Mouse (Mus musculus): ENCODE measurements at regions not wholly inside any gene's neighbourhood (a gene's known extent, or its start where the extent isn't known, plus 50 kb on each side); places are given as distances from the start of the nearest gene placed in this dataset.

DNA sequence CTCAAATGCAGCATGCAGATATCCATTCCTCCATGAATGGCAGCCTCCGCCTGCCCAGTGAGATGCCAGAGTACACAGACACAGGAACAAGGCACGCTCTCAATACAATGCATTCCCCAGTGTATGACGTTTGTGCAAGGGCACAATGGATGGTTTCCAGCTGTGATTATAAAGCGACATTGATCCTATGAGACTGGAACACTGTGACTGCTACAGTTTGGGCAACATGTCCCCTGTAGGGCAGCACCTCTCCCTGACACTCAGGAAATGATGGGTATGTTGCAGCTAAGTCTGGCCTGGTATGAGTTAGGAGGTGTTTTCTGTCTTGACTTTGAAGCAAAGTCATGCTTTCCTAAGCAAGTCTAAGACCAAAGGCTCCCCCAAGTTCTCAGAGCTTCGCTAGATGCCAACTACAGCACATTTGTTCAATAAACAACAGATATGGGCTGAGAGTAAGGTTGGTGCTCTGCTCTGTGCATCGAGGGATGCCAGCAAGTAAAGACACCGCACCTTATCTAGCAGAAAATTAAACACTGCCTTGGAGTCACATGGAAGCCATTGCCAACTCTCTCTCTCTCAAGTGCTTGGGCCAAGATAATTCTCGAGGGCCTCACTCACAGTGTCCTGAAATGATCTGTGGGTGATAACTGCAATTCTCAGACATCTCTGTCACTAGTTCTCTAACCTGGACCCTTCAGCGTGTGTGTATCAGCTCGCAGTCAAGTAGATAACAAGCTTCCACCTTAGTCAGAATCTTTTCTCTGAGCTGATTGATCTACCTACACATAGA is 124.1 kb upstream of the Thbs1 start:
- no peak overlapping the region for H3K4me3 ChIP-seq (replicated peaks)
- no peaks in the 10 kb centered on the region for H3K27me3 ChIP-seq (ENCODE audit: control insufficient read depth)
- H3K9me3 ChIP-seq (ENCODE audit: control insufficient read depth, low read length): no peaks in the 10 kb centered on the region; the same call in 1 of the 2 replicates
- H3K36me3 ChIP-seq (ENCODE audit: control insufficient read depth): no peaks in the 10 kb centered on the region
- no peaks in the 10 kb centered on the region for H3K4me1 ChIP-seq (ENCODE audit: control insufficient read depth)
- TF ChIP-seq GATA1 (IDR thresholded peaks at IDR 0.05; ENCODE audit: low read length) (no peak), TAL1 (IDR thresholded peaks at IDR 0.05; ENCODE audit: low read length) (no peak)

DNA sequence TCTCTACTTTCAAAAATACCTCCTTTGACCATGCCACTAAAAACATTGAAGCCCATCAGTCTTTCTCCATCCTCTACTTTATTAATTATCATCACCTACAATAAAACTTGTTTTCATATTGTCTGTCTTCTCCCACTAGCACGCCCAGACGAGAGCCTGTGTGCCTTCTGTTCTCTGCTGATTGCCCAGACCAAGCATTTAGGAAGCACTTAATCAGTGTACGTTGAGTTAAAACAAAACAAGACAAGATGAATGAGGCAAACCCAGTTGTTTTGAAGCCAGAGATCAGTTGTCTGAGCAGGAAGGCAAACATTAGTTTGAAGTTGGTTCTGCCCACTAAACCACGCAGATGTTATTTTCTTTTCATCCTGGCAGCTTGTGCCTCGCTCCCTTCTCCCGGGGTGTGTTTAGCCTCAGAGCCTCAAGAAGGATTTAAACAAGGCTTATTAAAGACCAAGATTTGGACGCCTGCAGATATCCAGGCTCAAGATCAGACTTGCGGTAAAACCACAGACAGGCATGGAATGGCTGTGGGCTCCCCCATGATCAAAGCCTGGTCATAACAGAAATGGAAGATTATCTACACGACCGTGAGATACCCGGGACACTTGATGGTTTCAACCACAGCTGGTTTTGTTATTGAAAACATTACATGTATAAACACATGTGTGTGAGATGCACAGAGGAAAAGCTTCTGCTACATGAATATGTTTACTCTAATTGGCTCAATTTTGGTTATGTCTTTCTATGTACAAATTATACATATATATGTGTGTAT is 123.1 kb upstream of the Thbs1 start:
- no peaks in the 10 kb centered on the region for H3K4me1 ChIP-seq (ENCODE audit: control insufficient read depth)
- TF ChIP-seq GATA1 (IDR thresholded peaks at IDR 0.05; ENCODE audit: low read length) (no peak), TAL1 (IDR thresholded peaks at IDR 0.05; ENCODE audit: low read length) (no peak)
- no peaks in the 10 kb centered on the region; the same call in 1 of the 2 replicates for H3K9me3 ChIP-seq (ENCODE audit: control insufficient read depth, low read length)
- H3K27me3 ChIP-seq (ENCODE audit: control insufficient read depth): no peaks in the 10 kb centered on the region
- H3K36me3 ChIP-seq (ENCODE audit: control insufficient read depth): no peaks in the 10 kb centered on the region
- no peak overlapping the region for H3K4me3 ChIP-seq (replicated peaks)

DNA sequence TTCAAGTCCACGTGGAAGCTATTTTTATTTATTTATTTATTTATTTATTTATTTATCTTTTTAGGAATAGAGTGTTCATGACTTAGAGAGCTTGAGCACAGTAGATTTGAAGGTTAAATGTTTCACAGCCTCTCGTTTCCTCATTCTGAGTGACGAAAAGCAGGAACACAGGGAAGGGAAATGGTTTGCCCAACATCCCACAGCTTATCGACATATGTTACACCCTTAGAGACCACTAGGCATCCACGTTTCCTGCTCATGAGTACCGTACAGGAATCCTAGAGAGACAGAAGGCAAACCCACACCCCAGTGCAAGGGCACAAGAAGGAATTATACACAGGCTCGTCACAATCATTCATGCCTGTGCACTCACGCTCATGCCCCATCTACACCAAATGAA is 122.5 kb upstream of the Thbs1 start:
- no peaks in the 10 kb centered on the region for H3K27me3 ChIP-seq (ENCODE audit: control insufficient read depth)
- H3K4me3 ChIP-seq (replicated peaks): no peak overlapping the region
- no peaks in the 10 kb centered on the region for H3K36me3 ChIP-seq (ENCODE audit: control insufficient read depth)
- no peaks in the 10 kb centered on the region for H3K4me1 ChIP-seq (ENCODE audit: control insufficient read depth)
- no peaks in the 10 kb centered on the region; the same call in 1 of the 2 replicates for H3K9me3 ChIP-seq (ENCODE audit: control insufficient read depth, low read length)
- no peak for TF ChIP-seq GATA1 (IDR thresholded peaks at IDR 0.05; ENCODE audit: low read length)
- TF ChIP-seq TAL1 (IDR thresholded peaks at IDR 0.05; ENCODE audit: low read length): no peak

DNA sequence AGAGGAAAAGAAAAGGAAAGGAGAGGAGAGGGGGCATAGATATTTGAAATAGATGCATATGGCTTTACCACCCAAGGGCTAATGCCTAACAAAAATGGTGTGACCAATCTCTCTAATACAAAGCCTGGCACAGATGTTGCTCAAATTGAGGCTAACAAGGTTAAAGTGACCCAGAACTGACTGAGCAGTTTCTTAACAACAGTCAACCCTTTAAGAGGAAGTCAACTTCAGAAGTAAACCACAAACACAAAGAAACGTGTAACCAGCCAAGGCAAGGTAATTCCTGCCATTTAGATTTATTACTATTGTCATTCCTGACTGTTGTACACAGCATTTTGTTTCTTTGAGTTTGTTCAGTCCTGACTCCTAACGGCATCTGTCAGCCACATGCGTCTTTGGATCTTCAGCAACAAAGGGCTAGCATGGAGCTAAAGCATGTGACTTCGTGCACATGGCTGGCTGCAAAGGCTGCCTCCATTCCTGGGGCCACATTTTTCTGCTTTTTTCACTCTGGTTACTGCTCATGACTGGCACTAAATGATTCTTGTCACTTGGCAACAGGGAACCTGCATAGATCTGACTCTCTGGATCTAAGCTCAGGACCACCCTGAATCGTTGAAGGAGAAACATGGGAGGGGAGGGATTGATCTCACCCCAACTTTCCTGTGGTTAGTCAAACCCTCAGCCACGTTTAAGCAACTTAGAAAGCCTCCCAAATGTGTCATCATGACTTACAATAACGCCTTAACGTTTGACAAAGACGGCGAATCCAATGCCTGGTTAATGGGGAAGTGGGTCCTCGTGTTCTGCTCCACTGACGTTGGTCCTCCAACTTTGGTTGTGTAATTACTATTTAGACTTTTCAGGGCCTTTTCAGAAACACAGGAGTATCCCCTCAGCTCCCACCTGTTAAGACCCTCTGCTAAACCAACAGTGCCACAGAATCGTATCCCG is 115.3 kb upstream of the Thbs1 start:
- H3K4me3 ChIP-seq (replicated peaks): no peak overlapping the region
- no peaks in the 10 kb centered on the region for H3K4me1 ChIP-seq (ENCODE audit: control insufficient read depth)
- no peaks in the 10 kb centered on the region for H3K27me3 ChIP-seq (ENCODE audit: control insufficient read depth)
- TF ChIP-seq TAL1 (IDR thresholded peaks at IDR 0.05; ENCODE audit: low read length) (no peak), GATA1 (IDR thresholded peaks at IDR 0.05; ENCODE audit: low read length) (no peak)
- H3K36me3 ChIP-seq (ENCODE audit: control insufficient read depth): no peaks in the 10 kb centered on the region
- H3K9me3 ChIP-seq (ENCODE audit: control insufficient read depth, low read length): no peaks in the 10 kb centered on the region

DNA sequence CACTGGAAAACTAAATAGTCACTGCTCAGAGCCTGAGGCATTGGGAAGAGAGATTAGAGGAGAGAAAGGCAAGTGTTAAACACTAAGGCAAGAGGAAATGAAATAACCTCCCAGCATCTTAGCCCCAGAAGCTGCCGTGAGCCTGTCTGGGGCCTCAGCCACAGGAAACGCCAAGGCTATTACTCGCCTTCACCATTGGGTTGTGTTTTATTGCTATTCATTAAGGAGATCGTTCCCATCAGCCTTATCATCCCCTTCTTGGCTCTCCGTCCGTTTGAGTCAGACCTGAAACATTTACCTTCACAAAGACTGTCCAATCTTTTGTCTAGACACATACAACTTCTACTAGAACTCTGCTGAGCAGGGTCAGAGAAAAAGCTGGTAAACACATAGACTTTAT is 112.0 kb upstream of the Thbs1 start:
- TF ChIP-seq TAL1 (IDR thresholded peaks at IDR 0.05; ENCODE audit: low read length) (no peak), GATA1 (IDR thresholded peaks at IDR 0.05; ENCODE audit: low read length) (no peak)
- Histone ChIP-seq H3K4me3 (replicated peaks) (no peak overlapping the region), H3K9me3 (ENCODE audit: control insufficient read depth, low read length) (no peaks in the 10 kb centered on the region), H3K27me3 (ENCODE audit: control insufficient read depth) (no peaks in the 10 kb centered on the region), H3K4me1 (ENCODE audit: control insufficient read depth) (no peaks in the 10 kb centered on the region), H3K36me3 (ENCODE audit: control insufficient read depth) (no peaks in the 10 kb centered on the region)

DNA sequence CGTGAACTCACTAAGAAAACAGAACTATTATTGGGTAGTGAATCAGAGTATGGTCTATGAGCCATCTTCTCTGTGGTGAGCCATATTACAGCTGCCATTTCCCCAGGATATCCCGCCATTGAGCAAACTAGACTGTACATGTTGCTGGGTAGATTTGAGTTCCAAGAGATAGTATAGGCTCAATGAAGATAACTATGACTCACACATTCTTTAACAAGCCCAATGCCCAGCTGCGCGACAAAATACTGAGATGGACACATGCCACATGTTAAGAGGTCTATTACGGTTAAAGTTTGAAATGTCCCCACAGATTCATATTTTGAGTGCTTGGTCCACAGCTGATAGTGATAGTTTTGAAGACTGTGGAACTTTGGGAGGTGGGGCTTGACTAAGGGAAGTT is 107.5 kb upstream of the Thbs1 start:
- no peak overlapping the region for H3K4me3 ChIP-seq (replicated peaks)
- H3K36me3 ChIP-seq (ENCODE audit: control insufficient read depth): no peaks in the 10 kb centered on the region
- no peak for TF ChIP-seq GATA1 (IDR thresholded peaks at IDR 0.05; ENCODE audit: low read length)
- no peak for TF ChIP-seq TAL1 (IDR thresholded peaks at IDR 0.05; ENCODE audit: low read length)
- no peaks in the 10 kb centered on the region for H3K4me1 ChIP-seq (ENCODE audit: control insufficient read depth)
- no peaks in the 10 kb centered on the region for H3K9me3 ChIP-seq (ENCODE audit: control insufficient read depth, low read length)
- no peaks in the 10 kb centered on the region for H3K27me3 ChIP-seq (ENCODE audit: control insufficient read depth)

DNA sequence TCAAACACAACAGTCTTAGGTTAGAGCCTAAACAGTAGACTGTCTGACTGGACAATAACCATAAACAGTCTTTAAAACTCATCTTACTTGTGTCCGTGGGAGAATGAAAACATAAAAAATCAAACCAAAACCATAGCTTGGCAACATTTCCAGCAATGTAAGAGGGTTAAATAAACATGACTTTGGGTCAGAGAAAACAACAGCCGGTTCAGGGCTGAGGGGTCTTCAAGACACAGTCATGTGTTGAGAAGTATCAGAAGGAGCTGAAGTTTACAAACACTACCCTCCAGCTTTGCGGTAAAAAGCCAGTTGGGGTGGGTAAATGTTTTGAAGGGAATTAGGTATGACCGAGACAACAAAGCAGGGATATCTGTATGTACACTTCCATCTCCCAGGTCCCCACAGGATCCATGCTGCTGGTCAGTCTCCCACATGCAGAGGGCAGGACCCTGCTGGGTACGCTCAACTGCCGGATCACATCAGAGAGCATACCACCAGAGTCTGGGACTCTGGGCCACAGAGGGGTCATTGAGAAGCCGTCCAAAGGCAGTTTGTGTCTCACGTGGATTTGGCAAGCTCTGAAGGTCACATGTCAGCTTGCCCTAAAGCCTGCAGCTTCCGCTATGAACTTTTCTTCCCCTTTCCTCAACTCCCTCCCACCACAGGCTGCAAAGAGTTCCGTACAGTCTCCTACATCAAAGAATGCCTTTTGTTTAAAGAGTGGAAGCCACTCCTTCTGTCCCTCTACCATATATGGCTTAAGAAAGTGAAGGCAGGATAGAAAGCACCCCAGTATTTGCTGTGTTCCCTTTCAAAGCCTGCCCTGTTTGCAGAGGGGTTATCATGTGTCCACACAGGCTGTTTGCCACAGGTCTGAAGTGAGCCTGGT is 103.9 kb upstream of the Thbs1 start:
- H3K4me3 ChIP-seq (replicated peaks): no peak overlapping the region
- TF ChIP-seq GATA1 (IDR thresholded peaks at IDR 0.05; ENCODE audit: low read length) (no peak), TAL1 (IDR thresholded peaks at IDR 0.05; ENCODE audit: low read length) (no peak)
- H3K36me3 ChIP-seq (ENCODE audit: control insufficient read depth): no peaks in the 10 kb centered on the region
- no peaks in the 10 kb centered on the region for H3K9me3 ChIP-seq (ENCODE audit: control insufficient read depth, low read length)
- H3K4me1 ChIP-seq (ENCODE audit: control insufficient read depth): no peaks in the 10 kb centered on the region
- H3K27me3 ChIP-seq (ENCODE audit: control insufficient read depth): no peaks in the 10 kb centered on the region

DNA sequence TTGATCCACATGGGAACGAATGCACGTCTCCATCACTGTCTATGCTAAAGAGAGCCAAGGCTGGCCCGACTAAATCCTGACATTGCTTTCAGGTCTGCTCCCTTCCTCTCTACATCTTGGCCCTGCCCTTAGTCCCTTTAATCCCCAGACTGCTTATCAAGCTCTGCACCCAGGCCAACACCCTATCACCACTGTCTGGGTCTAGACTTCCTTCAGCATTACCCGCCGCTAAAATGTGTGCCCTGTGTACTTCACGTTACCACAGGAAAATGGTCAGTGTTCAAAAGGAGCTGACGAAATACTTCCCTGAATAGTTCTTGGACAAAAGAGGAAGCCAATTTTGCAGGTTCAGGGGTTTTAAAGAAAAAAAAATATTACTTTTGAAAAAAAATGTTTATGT is 100.0 kb upstream of the Thbs1 start:
- no peak overlapping the region for H3K4me3 ChIP-seq (replicated peaks)
- TF ChIP-seq GATA1 (IDR thresholded peaks at IDR 0.05; ENCODE audit: low read length) (no peak), TAL1 (IDR thresholded peaks at IDR 0.05; ENCODE audit: low read length) (no peak)
- no peaks in the 10 kb centered on the region for H3K9me3 ChIP-seq (ENCODE audit: control insufficient read depth, low read length)
- H3K4me1 ChIP-seq (ENCODE audit: control insufficient read depth): no peaks in the 10 kb centered on the region
- no peaks in the 10 kb centered on the region for H3K27me3 ChIP-seq (ENCODE audit: control insufficient read depth)
- H3K36me3 ChIP-seq (ENCODE audit: control insufficient read depth): no peaks in the 10 kb centered on the region

All from erythroblast, embryonic 14.5 days (primary cell).